Mouse (Mus musculus) olfactory bulb, adult 2 months (tissue): ENCODE measurements around the gene Cacna2d2.

Source experiments
- CTCF ChIP-seq: fragments of 200-500 bp; IDR thresholded peaks from 2 replicates; pipeline ENCODE4 v1.5.1; 2012; ENCODE audit warnings: low read depth, mild to moderate bottlenecking, low read length, moderate library complexity; ENCODE audit not compliant: insufficient read depth
- POLR2A ChIP-seq: fragments of 200-500 bp; IDR thresholded peaks from 2 replicates; pipeline ENCODE4 v1.6.1; 2012; ENCODE audit warnings: mild to moderate bottlenecking, low read depth, low read length, moderate library complexity; ENCODE audit not compliant: insufficient read depth

GRCm38 (mm10) chr9:107456667-107457066, 57.3 kb downstream of the Cacna2d2 start:
- TF ChIP-seq POLR2A, result no peak
- no peak for TF ChIP-seq CTCF
